Mouse (Mus musculus) heart, adult 18-20 months (tissue): ENCODE data around the gene Ubr3. TPM values are rescaled to one million over a fixed set of nuclear protein-coding genes. Genes with fewer than 3 reads are reported as not detected.

Source experiments
- DNase-seq, 2 experiments: peaks; one replicate each; pipeline ENCODE4 v3.0.0; 2021 to 2022; ENCODE audit warnings: mixed read lengths in 1 of 2
- total RNA-seq, 2 experiments: library from RNA; stranded (reverse); gene quantifications; 2 replicates each; pipeline ENCODE4 v1.2.3; 2021

Ubr3 gene
- total RNA-seq, 2 experiments from 2014 or later = 120 to 124 TPM

GRCm38 (mm10) chr2:70034895-70035294, 137.8 kb downstream of the Ubr3 start:
- no peak for DNase-seq

DNA sequence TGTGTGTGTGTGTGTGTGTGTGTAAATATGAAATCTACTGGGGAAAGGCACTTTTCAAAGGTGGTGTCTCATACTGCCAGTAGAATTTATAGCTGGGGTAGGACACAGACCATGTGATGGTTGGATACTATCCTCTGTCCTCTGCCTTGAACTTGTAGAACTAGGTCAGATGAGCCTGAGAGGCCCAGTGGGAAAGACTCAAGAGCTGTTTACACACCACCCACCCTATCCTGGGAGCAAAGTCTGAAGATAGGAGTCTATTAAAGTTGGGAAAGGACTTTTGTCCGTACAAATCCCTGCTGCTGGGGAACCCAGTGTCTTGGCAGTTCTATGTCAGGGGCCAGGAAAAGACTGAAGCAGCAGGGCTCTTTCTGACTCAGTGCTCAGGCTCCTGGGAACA, 138.3 kb downstream of the Ubr3 start:
- DNase-seq = no peak

- DNase-seq = peak in 1 of 2 experiments; percentile 41
Measured at GRCm38 (mm10) chr2:70037221-70037620, 140.2 kb downstream of the Ubr3 start.

- DNase-seq = no peak
Measured at GRCm38 (mm10) chr2:70038752-70039151, 141.7 kb downstream of the Ubr3 start, which contains the start of gene Myo3b. TSS of gene Myo3b (plus strand) at chr2:70039126.

- no peak for DNase-seq
Measured at GRCm38 (mm10) chr2:70044466-70044865, 147.4 kb downstream of the Ubr3 start.

DNA sequence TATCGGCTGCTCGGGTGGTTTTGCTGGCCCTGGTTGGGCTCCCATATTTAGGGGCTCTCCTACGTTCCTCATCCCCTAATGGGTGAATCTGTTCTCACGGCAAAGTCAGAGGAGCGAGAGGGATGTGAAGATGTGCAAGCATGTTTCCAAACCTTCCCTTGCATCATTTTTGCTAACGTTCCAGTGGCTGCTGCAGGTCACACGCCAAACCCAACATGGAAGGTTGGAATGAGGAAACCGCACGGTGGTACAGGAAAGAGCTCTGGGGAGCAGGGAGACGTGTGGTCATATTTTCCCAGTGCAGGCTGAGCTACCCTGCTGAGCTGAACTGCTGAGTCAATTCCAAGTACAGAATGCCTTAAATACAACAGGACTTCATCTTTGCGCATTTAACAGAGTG, 150.8 kb downstream of the Ubr3 start:
- DNase-seq = no peak

GRCm38 (mm10) chr2:70053803-70054202, 156.8 kb downstream of the Ubr3 start:
- DNase-seq = no peak

DNA sequence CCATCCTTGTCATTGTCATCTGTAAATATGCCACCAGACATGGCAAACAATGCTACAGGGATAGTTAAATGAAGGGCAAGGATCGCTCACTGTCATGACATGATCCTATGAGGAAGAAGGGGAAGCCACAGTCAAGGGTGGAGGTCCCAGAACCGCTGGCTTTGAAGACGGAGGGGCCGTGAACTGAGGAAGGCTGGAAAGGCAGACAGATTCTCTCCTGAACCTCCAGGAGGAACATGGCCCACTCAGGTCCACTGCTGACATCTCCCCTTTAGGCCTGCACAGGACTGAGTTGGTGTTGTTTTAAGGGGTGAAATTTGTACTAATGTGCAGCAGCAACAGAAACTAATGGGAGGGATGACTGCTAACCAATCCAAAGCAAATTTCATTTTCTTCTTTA, 161.2 kb downstream of the Ubr3 start:
- no peak for DNase-seq

DNA sequence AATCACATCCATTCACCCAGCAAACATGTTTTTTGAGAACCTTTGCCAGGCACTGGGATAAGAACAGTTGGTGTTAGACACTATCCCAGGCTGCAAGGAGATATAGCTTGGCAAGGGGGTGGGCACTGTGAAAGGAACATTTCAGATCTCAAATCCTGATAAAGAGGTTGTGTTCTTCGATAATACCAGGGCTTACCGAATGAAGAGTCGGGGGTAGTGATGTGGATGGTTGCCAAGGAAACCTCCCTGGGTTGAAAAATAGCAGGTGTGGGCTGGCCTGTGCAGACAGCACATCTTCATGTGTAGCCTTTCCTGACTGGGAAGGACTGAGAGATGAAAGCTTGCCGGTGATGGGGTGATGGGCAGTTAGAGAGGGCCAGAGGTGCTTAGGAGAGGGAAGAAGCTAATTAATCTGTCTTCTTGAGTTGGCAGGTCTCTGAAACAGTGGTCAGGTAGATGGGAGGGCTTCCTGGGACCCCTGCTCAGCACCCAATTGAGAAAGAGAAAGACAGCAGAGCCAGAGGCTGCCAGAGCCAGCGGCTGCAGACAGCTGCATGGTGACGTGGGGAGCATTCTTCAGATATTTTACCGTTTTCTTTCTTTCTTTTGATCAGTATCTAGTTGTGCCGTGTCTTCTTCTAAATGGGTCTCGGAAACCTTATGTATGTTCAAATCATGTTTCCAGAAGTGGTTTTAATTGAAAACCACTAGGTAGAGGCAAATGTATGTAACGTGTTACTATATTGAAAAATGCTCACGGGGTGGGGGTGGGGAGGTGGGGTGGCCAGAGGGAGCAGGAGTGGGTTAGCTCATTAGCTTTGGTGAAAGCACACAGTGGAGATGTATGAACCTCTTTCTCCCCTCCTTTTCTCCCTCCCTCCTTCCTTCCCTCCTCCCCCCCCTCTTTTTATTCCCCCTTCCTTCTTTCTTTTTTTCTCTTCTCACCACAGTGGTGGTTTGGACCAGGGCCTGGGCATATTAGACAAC, 163.6 kb downstream of the Ubr3 start:
- no peak for DNase-seq

GRCm38 (mm10) chr2:70065116-70065515, 168.1 kb downstream of the Ubr3 start:
- no peak for DNase-seq

- DNase-seq = no peak
Measured at GRCm38 (mm10) chr2:70065729-70066300, 168.8 kb downstream of the Ubr3 start.

- DNase-seq = no peak
Measured at GRCm38 (mm10) chr2:70066338-70067022, 169.4 kb downstream of the Ubr3 start.

- peak; percentile 11 to 17 for DNase-seq
Measured at GRCm38 (mm10) chr2:70069861-70070260, 172.8 kb downstream of the Ubr3 start.

Other genes starting within 250 kb of the Ubr3 start
- gene Klhl41, start 227.1 kb upstream of the Ubr3 start, total RNA-seq = 10 to 100 TPM; 74.2 to 74.4 TPM
- 10 to 100 TPM; 29.1 to 29.7 TPM for gene Fastkd1, start 183.7 kb upstream of the Ubr3 start, total RNA-seq
- 10 to 100 TPM; 33.8 to 40.1 TPM for gene Ppig, start 174.7 kb upstream of the Ubr3 start, total RNA-seq
- under 1 TPM; 0.42 to 0.51 TPM for gene Ccdc173, start 107.7 kb upstream of the Ubr3 start, total RNA-seq
- gene Phospho2, start 107.6 kb upstream of the Ubr3 start, total RNA-seq = 10 to 100 TPM; 28.6 to 33.1 TPM
- 10 to 100 TPM; 26.0 to 34.4 TPM for gene Klhl23, start 75.3 kb upstream of the Ubr3 start, total RNA-seq
- 10 to 100 TPM; 58.9 to 66.2 TPM for gene Ssb, start 35.7 kb upstream of the Ubr3 start, total RNA-seq
- gene Mettl5, start 11.6 kb upstream of the Ubr3 start, total RNA-seq = 10 to 100 TPM; 21.6 to 22.6 TPM
- under 1 TPM in 1 of 2 experiments, not detected in 1; 0.07 TPM for gene Myo3b, start 141.9 kb downstream of the Ubr3 start, total RNA-seq